20 mouse cellular contexts compared by ENCODE assay signal in genomic region chr15:5238553-5238952, GRCm38 (mm10). TPM values are rescaled to one million over a fixed set of nuclear protein-coding genes. Genes with fewer than 3 reads are reported as not detected.
DNase-seq lines count a peak whose midpoint lies in the region; ATAC-seq and TF ChIP-seq lines count a peak whose summit lies in the region.
"Had no signal": no experiment of that assay in that cellular context is flagged by ENCODE, and none has a peak within 500 bp of the region (broad histone marks: within the 10 kb centered on the region; RNA-seq: fewer than 3 reads in every experiment).

No protein-coding gene starts in this region.

- ATAC-seq in intestine, postnatal 0 days = no peak
- no peak for ATAC-seq in intestine, embryonic 16.5 days
- ATAC-seq in megakaryocyte, adult 5-6 weeks (ENCODE audit: poor library complexity, severe bottlenecking) = no peak
- ATAC-seq: forebrain, embryonic 13.5 days; Patski had no signal

- peak overlapping the region; percentile 17; the same call in 1 of the 2 replicates for H3K4me2 ChIP-seq in intestine, postnatal 0 days (replicated peaks; ENCODE audit: low read depth)
- H3K4me2 ChIP-seq in intestine, embryonic 16.5 days (ENCODE audit: low read depth, low read length) = no peak overlapping the region
- H3K4me2 ChIP-seq: embryonic facial prominence, embryonic 15.5 days; forebrain, embryonic 13.5 days; hindbrain, embryonic 14.5 days had no signal

- peaks cover 8% of the 10 kb centered on the region for H3K79me2 ChIP-seq in MEL (ENCODE audit: control insufficient read depth, insufficient read depth, low read length, poor library complexity)

- TF ChIP-seq RAD21 in MEL (IDR thresholded peaks at IDR 0.05; ENCODE audit: low read depth, low read length) = no peak

- H3K27me3 ChIP-seq in intestine, postnatal 0 days (replicated peaks; ENCODE audit: control insufficient read depth, insufficient read depth, low read length) = no peaks in the 10 kb centered on the region
- H3K27me3 ChIP-seq in intestine, embryonic 16.5 days (replicated peaks; ENCODE audit: control insufficient read depth, insufficient read depth, low read length) = peaks cover 7% of the 10 kb centered on the region; the same call in 1 of the 2 replicates
- H3K27me3 ChIP-seq in MEL (ENCODE audit: control insufficient read depth in 1 of 2, insufficient read depth in 2 of 2, low read length in 2 of 2) = no peaks in the 10 kb centered on the region
- no peaks in the 10 kb centered on the region for H3K27me3 ChIP-seq in cerebellum, adult 2 months (ENCODE audit: control insufficient read depth, insufficient read depth, low read length)
- H3K27me3 ChIP-seq: Patski had no signal

- intact Hi-C loops in heart, postnatal 10 days (cut with DNase I) = no loop called here

- no peak overlapping the region for H3K9ac ChIP-seq in intestine, postnatal 0 days (ENCODE audit: low read depth, low read length)
- no peak overlapping the region for H3K9ac ChIP-seq in intestine, embryonic 16.5 days (ENCODE audit: low read depth, low read length)
- H3K9ac ChIP-seq in MEL (ENCODE audit: control insufficient read depth, low read depth, low read length, poor library complexity, severe bottlenecking) = no peak overlapping the region
- H3K9ac ChIP-seq: embryonic facial prominence, embryonic 15.5 days; forebrain, embryonic 13.5 days; heart, embryonic 13.5 days; hindbrain, embryonic 14.5 days had no signal

- WGBS in intestine, postnatal 0 days = 79% methylated on average over 4 of the region's 4 CpGs
- WGBS in intestine, embryonic 16.5 days = 76% methylated on average over 4 of the region's 4 CpGs
- 83% methylated on average over 4 of the region's 4 CpGs for WGBS in cerebellum, adult 2 months

- no peak for TF ChIP-seq CTCF in intestine, postnatal 0 days (IDR thresholded peaks at IDR 0.05; ENCODE audit: low read depth)
- no peak for TF ChIP-seq CTCF in MEL (IDR thresholded peaks at IDR 0.05 in 2 of 3, conservative IDR thresholded peaks at IDR 0.05 in 1 of 3; ENCODE audit: control insufficient read depth in 1 of 3, insufficient read depth in 1 of 3, low read depth in 2 of 3, low read length in 3 of 3, poor library complexity in 1 of 3, severe bottlenecking in 1 of 3)
- TF ChIP-seq CTCF in cerebellum, adult 2 months (IDR thresholded peaks at IDR 0.05; ENCODE audit: borderline replicate concordance, insufficient read depth, low read depth, low read length) = no peak

- peak; percentile 50 for DNase-seq in CD4-positive helper T cell, adult 2 months (ENCODE audit: low read depth, low spot score)
- DNase-seq in MEL (ENCODE audit: low read depth, low spot score) = peak; percentile 27
- DNase-seq in heart, postnatal 10 days = peak; percentile 59 to 65
- no peak for DNase-seq in cerebellum, adult 2 months
- no peak for DNase-seq in embryo, embryonic 10 days (ENCODE audit: low spot score)
- DNase-seq: cerebellum, adult 11-12 months; kidney, adult 8-10 months; layer of hippocampus, postnatal 36 days; liver, embryonic 13.5 days; lung, postnatal 10 days; right cerebral cortex, adult 18-20 months had no signal

- no peak overlapping the region for H3K27ac ChIP-seq in intestine, postnatal 0 days (ENCODE audit: low read depth, low read length)
- H3K27ac ChIP-seq in intestine, embryonic 16.5 days (ENCODE audit: low read length) = no peak overlapping the region
- H3K27ac ChIP-seq in MEL (ENCODE audit: control insufficient read depth, low read depth, low read length) = peak overlapping the region; percentile 33; the same call in 1 of the 2 replicates
- H3K27ac ChIP-seq in cerebellum, adult 2 months (ENCODE audit: insufficient read depth, low read length) = no peak overlapping the region
- H3K27ac ChIP-seq: embryonic facial prominence, embryonic 15.5 days; forebrain, embryonic 13.5 days; heart, embryonic 13.5 days; hindbrain, embryonic 14.5 days; liver, embryonic 13.5 days; midbrain, embryonic 10.5 days had no signal

- peaks cover 15% of the 10 kb centered on the region for H3K36me3 ChIP-seq in intestine, postnatal 0 days (ENCODE audit: control insufficient read depth, insufficient read depth)
- H3K36me3 ChIP-seq in intestine, embryonic 16.5 days (ENCODE audit: control insufficient read depth, insufficient read depth, low read length) = no peaks in the 10 kb centered on the region
- peaks cover 1 to 23% of the 10 kb centered on the region in 2 experiments; a peak in 3 of 4 replicates for H3K36me3 ChIP-seq in MEL (ENCODE audit: control insufficient read depth in 1 of 2, insufficient read depth in 2 of 2, low read length in 2 of 2)
- H3K36me3 ChIP-seq: embryonic facial prominence, embryonic 15.5 days; heart, embryonic 13.5 days; midbrain, embryonic 10.5 days had no signal

- no peak for TF ChIP-seq POLR2A in MEL (IDR thresholded peaks at IDR 0.05; ENCODE audit: control insufficient read depth in 1 of 2, insufficient read depth in 1 of 2, low read depth in 1 of 2, low read length in 2 of 2, poor library complexity in 1 of 2)
- TF ChIP-seq POLR2A in cerebellum, adult 2 months (IDR thresholded peaks at IDR 0.05; ENCODE audit: borderline replicate concordance, insufficient read depth, low read length) = no peak

- peaks cover 3% of the 10 kb centered on the region for H3K4me1 ChIP-seq in intestine, postnatal 0 days (replicated peaks; ENCODE audit: control insufficient read depth, insufficient read depth, low read length)
- H3K4me1 ChIP-seq in intestine, embryonic 16.5 days (ENCODE audit: control insufficient read depth, insufficient read depth, low read length) = peaks cover 14% of the 10 kb centered on the region
- peaks cover 11 to 18% of the 10 kb centered on the region in 2 experiments for H3K4me1 ChIP-seq in MEL (ENCODE audit: control insufficient read depth in 1 of 2, insufficient read depth in 2 of 2, low read length in 2 of 2)
- H3K4me1 ChIP-seq in cerebellum, adult 2 months (ENCODE audit: control insufficient read depth, insufficient read depth, low read length) = peaks cover 7% of the 10 kb centered on the region

- H3K4me3 ChIP-seq in intestine, postnatal 0 days (ENCODE audit: low read depth, low read length) = no peak overlapping the region
- H3K4me3 ChIP-seq in intestine, embryonic 16.5 days (ENCODE audit: low read length) = no peak overlapping the region
- H3K4me3 ChIP-seq in MEL (ENCODE audit: control insufficient read depth in 1 of 2, insufficient read depth in 1 of 2, low read depth in 2 of 2, low read length in 2 of 2) = no peak overlapping the region
- H3K4me3 ChIP-seq in cerebellum, adult 2 months (replicated peaks; ENCODE audit: insufficient read depth, low read depth, low read length) = no peak overlapping the region
- H3K4me3 ChIP-seq: embryonic facial prominence, embryonic 15.5 days; forebrain, embryonic 13.5 days; heart, embryonic 13.5 days; midbrain, embryonic 10.5 days had no signal

- no peaks in the 10 kb centered on the region for H3K9me3 ChIP-seq in intestine, postnatal 0 days (ENCODE audit: control insufficient read depth)
- H3K9me3 ChIP-seq in intestine, embryonic 16.5 days (ENCODE audit: control insufficient read depth, low read length) = no peaks in the 10 kb centered on the region
- H3K9me3 ChIP-seq in MEL (replicated peaks; ENCODE audit: insufficient read depth, low read length) = no peaks in the 10 kb centered on the region
- H3K9me3 ChIP-seq: embryonic facial prominence, embryonic 15.5 days; forebrain, embryonic 13.5 days; heart, embryonic 13.5 days; liver, embryonic 13.5 days; midbrain, embryonic 10.5 days had no signal

- no peak for TF ChIP-seq EP300 in MEL (IDR thresholded peaks at IDR 0.05; ENCODE audit: low read depth in 1 of 2, low read length in 2 of 2)

TF ChIP-seq in MEL, 35 proteins besides CTCF, POLR2A, EP300 and RAD21:
- TF ChIP-seq SIN3A (IDR thresholded peaks at IDR 0.05; ENCODE audit: low read length) = no peak
- no peak for TF ChIP-seq USF2 (IDR thresholded peaks at IDR 0.05; ENCODE audit: borderline replicate concordance in 1 of 2, insufficient read depth in 1 of 2, low read depth in 1 of 2, low read length in 2 of 2)
- TF ChIP-seq ZC3H11A (IDR thresholded peaks at IDR 0.05; ENCODE audit: low read depth, low read length) = no peak
- TF ChIP-seq NELFE (IDR thresholded peaks at IDR 0.05; ENCODE audit: low read depth, low read length) = no peak
- no peak for TF ChIP-seq ZNF384 (IDR thresholded peaks at IDR 0.05; ENCODE audit: low read depth, low read length)
- no peak for TF ChIP-seq CHD2 (IDR thresholded peaks at IDR 0.05; ENCODE audit: low read length)
- TF ChIP-seq MEF2A (IDR thresholded peaks at IDR 0.05; ENCODE audit: extremely low read depth, insufficient replicate concordance, low read depth, low read length, poor library complexity, severe bottlenecking) = no peak
- no peak for TF ChIP-seq TAL1 (IDR thresholded peaks at IDR 0.05; ENCODE audit: low read length)
- no peak for TF ChIP-seq MAZ (IDR thresholded peaks at IDR 0.05; ENCODE audit: low read depth, low read length)
- TF ChIP-seq CHD1 (IDR thresholded peaks at IDR 0.05; ENCODE audit: low read depth, low read length) = no peak
- TF ChIP-seq ETS1 (IDR thresholded peaks at IDR 0.05; ENCODE audit: low read depth, low read length) = no peak
- TF ChIP-seq MAFK (IDR thresholded peaks at IDR 0.05; ENCODE audit: borderline replicate concordance, low read depth, low read length) = no peak

RNA-seq across cellular contexts. Expression of gene Ptger4, which starts 5.4 kb away (rescaled TPM):
- polyA plus RNA-seq in intestine, postnatal 0 days (2015; fragmentation: Nextera tagmentation; extraction: Ambion mirVana) = 14.5 and 15.1 TPM in 2 replicates
- polyA plus RNA-seq in intestine, embryonic 16.5 days (2015; fragmentation: Nextera tagmentation; extraction: Ambion mirVana) = 6.0 and 7.1 TPM in 2 replicates
- 3.5 and 3.7 TPM in 2 replicates for total RNA-seq in MEL (2012; rRNA removed)
- polyA plus RNA-seq in MEL (2012; ENCODE audit: insufficient read depth in 1 of 2, insufficient read length in 2 of 2, low read depth in 1 of 2, low replicate concordance in 2 of 2, missing spikeins in 1 of 2) = 1 to 10 TPM in 1 of 2 experiments, not detected in 1; 5.7 TPM
- total RNA-seq in heart, postnatal 10 days (2021) = 1 to 10 TPM; 4.5 to 4.6 TPM
- polyA plus RNA-seq in cerebellum, adult 2 months (2012; rRNA removed) = 1.1 and 1.2 TPM in 2 replicates
- total RNA-seq in megakaryocyte, adult 5-6 weeks (2015) = 30.5 and 33.2 TPM in 2 replicates
- 20.6 and 21.2 TPM in 2 replicates for total RNA-seq in megakaryocyte, adult 5-6 weeks (2017)

RNA-seq across cellular contexts. Expression of gene Ttc33, which starts 53.2 kb away (rescaled TPM):
- 26.0 and 28.8 TPM in 2 replicates for polyA plus RNA-seq in intestine, postnatal 0 days (2015; fragmentation: Nextera tagmentation; extraction: Ambion mirVana)
- 32.0 and 32.9 TPM in 2 replicates for polyA plus RNA-seq in intestine, embryonic 16.5 days (2015; fragmentation: Nextera tagmentation; extraction: Ambion mirVana)
- 21.0 and 22.0 TPM in 2 replicates for total RNA-seq in MEL (2012; rRNA removed)
- 10 to 100 TPM in 1 of 2 experiments, not detected in 1; 26.2 TPM for polyA plus RNA-seq in MEL (2012; ENCODE audit: insufficient read depth in 1 of 2, insufficient read length in 2 of 2, low read depth in 1 of 2, low replicate concordance in 2 of 2, missing spikeins in 1 of 2)
- 10 to 100 TPM; 28.4 to 29.2 TPM for total RNA-seq in heart, postnatal 10 days (2021)
- 55.4 and 59.6 TPM in 2 replicates for polyA plus RNA-seq in cerebellum, adult 2 months (2012; rRNA removed)
- 21.6 and 23.1 TPM in 2 replicates for total RNA-seq in megakaryocyte, adult 5-6 weeks (2015)
- total RNA-seq in megakaryocyte, adult 5-6 weeks (2017) = 34.1 and 38.5 TPM in 2 replicates

Comparison
In these comparisons a context has a peak if more than half of its experiments do, and no peak if none do; other contexts are left out.
1. DNase-seq: peak in CD4-positive helper T cell, adult 2 months (single experiment), MEL (single experiment) and heart, postnatal 10 days (2 of 2); none in cerebellum, adult 2 months (0 of 2) and embryo, embryonic 10 days (single experiment).